Mouse (Mus musculus): ENCODE data around the gene Ankrd11. TPM values are rescaled to one million over a fixed set of nuclear protein-coding genes. Genes with fewer than 3 reads are reported as not detected.

Ankrd11 gene
- polyA plus RNA-seq, 1 experiment from 2014 or later, result 64.9 TPM

- no peaks in the 10 kb centered on the region for H3K4me1 ChIP-seq
- H3K36me3 ChIP-seq, result no peaks in the 10 kb centered on the region
- H3K9ac ChIP-seq (replicated peaks), result no peak overlapping the region
- no peak for ATAC-seq (ENCODE audit: low FRiP score, low read depth)
- 94% methylated on average over 3 of the region's 3 CpGs for WGBS
- no peaks in the 10 kb centered on the region for H3K9me3 ChIP-seq
- no peaks in the 10 kb centered on the region for H3K27me3 ChIP-seq
- no peak overlapping the region for H3K4me3 ChIP-seq
- no peak overlapping the region for H3K4me2 ChIP-seq (replicated peaks)
- H3K27ac ChIP-seq (replicated peaks), result no peak overlapping the region
These were observed 62.7 kb downstream of the Ankrd11 start for GRCm38 (mm10) chr8:122979424-122979823.

- 93% methylated on average over 4 of the region's 4 CpGs for WGBS
- no peaks in the 10 kb centered on the region for H3K27me3 ChIP-seq
These were observed 66.0 kb downstream of the Ankrd11 start for GRCm38 (mm10) chr8:122976046-122976445.

GRCm38 (mm10) chr8:122969964-122970620, 72.0 kb downstream of the Ankrd11 start:
- H3K27me3 ChIP-seq, result no peaks in the 10 kb centered on the region
- no peak for ATAC-seq (ENCODE audit: low FRiP score, low read depth)
- no peak overlapping the region for H3K27ac ChIP-seq (replicated peaks)
- no peaks in the 10 kb centered on the region for H3K9me3 ChIP-seq
- peaks cover 15% of the 10 kb centered on the region for H3K36me3 ChIP-seq
- H3K4me1 ChIP-seq, result no peaks in the 10 kb centered on the region
- 99% methylated on average over 3 of the region's 3 CpGs for WGBS
- no peak overlapping the region for H3K4me3 ChIP-seq
- no peak overlapping the region for H3K9ac ChIP-seq (replicated peaks)
- no peak overlapping the region for H3K4me2 ChIP-seq (replicated peaks)

More at GRCm38 (mm10) chr8:122976046-122976445, 66.0 kb downstream of the Ankrd11 start:
- H3K4me1 ChIP-seq, result no peaks in the 10 kb centered on the region
- H3K9me3 ChIP-seq, result no peaks in the 10 kb centered on the region
- no peak overlapping the region for H3K9ac ChIP-seq (replicated peaks)
- ATAC-seq (ENCODE audit: low FRiP score, low read depth), result no peak
- H3K36me3 ChIP-seq, result no peaks in the 10 kb centered on the region
- no peak overlapping the region for H3K27ac ChIP-seq (replicated peaks)
- no peak overlapping the region for H3K4me2 ChIP-seq (replicated peaks)
- H3K4me3 ChIP-seq, result no peak overlapping the region

GRCm38 (mm10) chr8:122968145-122968544, 73.9 kb downstream of the Ankrd11 start:
- peaks cover 15% of the 10 kb centered on the region for H3K36me3 ChIP-seq

GRCm38 (mm10) chr8:122966638-122967037, 75.4 kb downstream of the Ankrd11 start:
- peaks cover 15% of the 10 kb centered on the region for H3K36me3 ChIP-seq
- no peaks in the 10 kb centered on the region for H3K27me3 ChIP-seq
- WGBS, result 85% methylated on average over 3 of the region's 3 CpGs
- no peak overlapping the region for H3K27ac ChIP-seq (replicated peaks)
- H3K4me1 ChIP-seq, result no peaks in the 10 kb centered on the region
- H3K9me3 ChIP-seq, result no peaks in the 10 kb centered on the region
- H3K4me3 ChIP-seq, result no peak overlapping the region
- no peak overlapping the region for H3K9ac ChIP-seq (replicated peaks)
- H3K4me2 ChIP-seq (replicated peaks), result no peak overlapping the region
- ATAC-seq (ENCODE audit: low FRiP score, low read depth), result no peak

More at GRCm38 (mm10) chr8:122968145-122968544, 73.9 kb downstream of the Ankrd11 start:
- H3K4me2 ChIP-seq (replicated peaks), result no peak overlapping the region
- no peak overlapping the region for H3K27ac ChIP-seq (replicated peaks)
- no peaks in the 10 kb centered on the region for H3K4me1 ChIP-seq
- 95% methylated on average over 3 of the region's 3 CpGs for WGBS
- H3K9me3 ChIP-seq, result no peaks in the 10 kb centered on the region
- no peaks in the 10 kb centered on the region for H3K27me3 ChIP-seq
- H3K4me3 ChIP-seq, result no peak overlapping the region
- no peak overlapping the region for H3K9ac ChIP-seq (replicated peaks)
- no peak for ATAC-seq (ENCODE audit: low FRiP score, low read depth)

- Histone ChIP-seq H3K36me3 (no peaks in the 10 kb centered on the region), H3K9ac (replicated peaks) (no peak overlapping the region), H3K4me2 (replicated peaks) (no peak overlapping the region), H3K4me3 (no peak overlapping the region), H3K27me3 (no peaks in the 10 kb centered on the region), H3K4me1 (0 out of 2 replicates have a peak, but pooled peaks cover 10% of the 10 kb centered on the region), H3K9me3 (no peaks in the 10 kb centered on the region), H3K27ac (replicated peaks) (no peak overlapping the region)
- 56% methylated on average over 5 of the region's 5 CpGs for WGBS
- no peak for ATAC-seq (ENCODE audit: low FRiP score, low read depth)
These were observed 80.0 kb downstream of the Ankrd11 start for GRCm38 (mm10) chr8:122962046-122962445.

GRCm38 (mm10) chr8:122961458-122961857, 80.6 kb downstream of the Ankrd11 start:
- H3K27ac ChIP-seq (replicated peaks), result no peak overlapping the region
- no peaks in the 10 kb centered on the region for H3K36me3 ChIP-seq
- WGBS, result 73% methylated on average over 2 of the region's 2 CpGs
- H3K9ac ChIP-seq (replicated peaks), result no peak overlapping the region
- 0 out of 2 replicates have a peak, but pooled peaks cover 16% of the 10 kb centered on the region for H3K4me1 ChIP-seq
- no peak overlapping the region for H3K4me3 ChIP-seq
- H3K4me2 ChIP-seq (replicated peaks), result no peak overlapping the region
- no peaks in the 10 kb centered on the region for H3K9me3 ChIP-seq
- no peak for ATAC-seq (ENCODE audit: low FRiP score, low read depth)
- H3K27me3 ChIP-seq, result no peaks in the 10 kb centered on the region

GRCm38 (mm10) chr8:122960932-122961331, 81.1 kb downstream of the Ankrd11 start:
- H3K27me3 ChIP-seq, result no peaks in the 10 kb centered on the region
- H3K4me1 ChIP-seq, result 0 out of 2 replicates have a peak, but pooled peaks cover 17% of the 10 kb centered on the region
- H3K4me2 ChIP-seq (replicated peaks), result no peak overlapping the region
- H3K9me3 ChIP-seq, result no peaks in the 10 kb centered on the region
- no peak overlapping the region for H3K4me3 ChIP-seq
- ATAC-seq (ENCODE audit: low FRiP score, low read depth), result no peak
- no peak overlapping the region for H3K27ac ChIP-seq (replicated peaks)
- H3K36me3 ChIP-seq, result no peaks in the 10 kb centered on the region
- no peak overlapping the region for H3K9ac ChIP-seq (replicated peaks)
- WGBS, result 39% methylated on average over 1 of the region's 1 CpGs

GRCm38 (mm10) chr8:122960323-122960722, 81.8 kb downstream of the Ankrd11 start:
- 88% methylated on average over 5 of the region's 5 CpGs for WGBS

GRCm38 (mm10) chr8:122955997-122956396, 86.1 kb downstream of the Ankrd11 start:
- H3K9ac ChIP-seq (replicated peaks), result no peak overlapping the region
- no peak for ATAC-seq (ENCODE audit: low FRiP score, low read depth)
- H3K27ac ChIP-seq (replicated peaks), result no peak overlapping the region
- 0 out of 2 replicates have a peak, but pooled peaks cover 17% of the 10 kb centered on the region for H3K4me1 ChIP-seq
- no peaks in the 10 kb centered on the region for H3K36me3 ChIP-seq
- no peaks in the 10 kb centered on the region for H3K9me3 ChIP-seq
- H3K4me3 ChIP-seq, result no peak overlapping the region
- WGBS, result 94% methylated on average over 3 of the region's 3 CpGs
- H3K27me3 ChIP-seq, result no peaks in the 10 kb centered on the region
- H3K4me2 ChIP-seq (replicated peaks), result no peak overlapping the region

More at GRCm38 (mm10) chr8:122960323-122960722, 81.8 kb downstream of the Ankrd11 start:
- no peak overlapping the region for H3K4me2 ChIP-seq (replicated peaks)
- H3K36me3 ChIP-seq, result no peaks in the 10 kb centered on the region
- H3K4me3 ChIP-seq, result no peak overlapping the region
- no peak for ATAC-seq (ENCODE audit: low FRiP score, low read depth)
- no peak overlapping the region for H3K27ac ChIP-seq (replicated peaks)
- 0 out of 2 replicates have a peak, but pooled peaks cover 17% of the 10 kb centered on the region for H3K4me1 ChIP-seq
- no peak overlapping the region for H3K9ac ChIP-seq (replicated peaks)
- H3K27me3 ChIP-seq, result no peaks in the 10 kb centered on the region
- no peaks in the 10 kb centered on the region for H3K9me3 ChIP-seq

- no peaks in the 10 kb centered on the region for H3K9me3 ChIP-seq
- no peak overlapping the region for H3K9ac ChIP-seq (replicated peaks)
- no peaks in the 10 kb centered on the region for H3K36me3 ChIP-seq
- no peak overlapping the region for H3K27ac ChIP-seq (replicated peaks)
- no peak overlapping the region for H3K4me2 ChIP-seq (replicated peaks)
- no peak for ATAC-seq (ENCODE audit: low FRiP score, low read depth)
- no peak overlapping the region for H3K4me3 ChIP-seq
- 0 out of 2 replicates have a peak, but pooled peaks cover 14% of the 10 kb centered on the region for H3K4me1 ChIP-seq
- no peaks in the 10 kb centered on the region for H3K27me3 ChIP-seq
These were observed 86.9 kb downstream of the Ankrd11 start for GRCm38 (mm10) chr8:122955195-122955594.

- no peak for ATAC-seq (ENCODE audit: low FRiP score, low read depth)
- H3K4me2 ChIP-seq (replicated peaks), result no peak overlapping the region
- H3K4me1 ChIP-seq, result peaks cover 19% of the 10 kb centered on the region; the same call in 1 of the 2 replicates
- no peak overlapping the region for H3K4me3 ChIP-seq
- no peaks in the 10 kb centered on the region for H3K36me3 ChIP-seq
- no peaks in the 10 kb centered on the region for H3K9me3 ChIP-seq
- WGBS, result 89% methylated on average over 3 of the region's 3 CpGs
- no peaks in the 10 kb centered on the region for H3K27me3 ChIP-seq
- H3K27ac ChIP-seq (replicated peaks), result no peak overlapping the region
- H3K9ac ChIP-seq (replicated peaks), result no peak overlapping the region
These were observed 87.8 kb downstream of the Ankrd11 start for GRCm38 (mm10) chr8:122954090-122954799.
